Mouse (Mus musculus) limb, embryonic 14.5 days (tissue): ENCODE results near the gene Pld4. TPM values are rescaled to one million over a fixed set of nuclear protein-coding genes. Genes with fewer than 3 reads are reported as not detected.

Experiments
- ATAC-seq: fragments of 200-750 bp; cut with Nextera tagmentation; 2 replicates; pipeline ENCODE4 v1.8.0; 2017; ENCODE audit warnings: low read depth, moderate number of reproducible peaks, moderate TSS enrichment; ENCODE audit not compliant: low FRiP score
- DNase-seq: peaks from one replicate; pipeline ENCODE4 v3.0.0-alpha.2; 2015; ENCODE audit warnings: low spot score
- H3K27ac ChIP-seq: fragments of 300-500 bp; sonication (generic); replicated peaks from 2 replicates; pipeline ENCODE4 v1.5.1; 2014; ENCODE audit warnings: low read depth, mild to moderate bottlenecking, low read length, moderate library complexity, mixed read lengths
- H3K27me3 ChIP-seq: fragments of 300-500 bp; sonication (generic); 2 replicates; pipeline ENCODE4 v1.6.1; 2014; ENCODE audit warnings: low read length, mixed read lengths; ENCODE audit not compliant: control insufficient read depth, insufficient read depth
- H3K36me3 ChIP-seq: fragments of 300-500 bp; sonication (generic); 2 replicates; pipeline ENCODE4 v1.6.1; 2014; ENCODE audit warnings: mild to moderate bottlenecking, low read length, moderate library complexity, mixed read lengths; ENCODE audit not compliant: control insufficient read depth, insufficient read depth
- H3K4me1 ChIP-seq: fragments of 300-500 bp; sonication (generic); 2 replicates; pipeline ENCODE4 v1.6.1; 2014; ENCODE audit warnings: antibody characterized with exemption, low read length, mixed read lengths; ENCODE audit not compliant: control insufficient read depth, insufficient read depth
- H3K4me2 ChIP-seq: fragments of 300-500 bp; sonication (generic); replicated peaks from 2 replicates; pipeline ENCODE4 v1.6.1; 2014; ENCODE audit warnings: low read depth, mild to moderate bottlenecking, low read length, moderate library complexity; ENCODE audit not compliant: severe bottlenecking
- H3K4me3 ChIP-seq: fragments of 300-500 bp; sonication (generic); replicated peaks from 2 replicates; pipeline ENCODE4 v1.5.1; 2014; ENCODE audit warnings: low read length
- H3K9ac ChIP-seq: fragments of 300-500 bp; sonication (generic); 2 replicates; pipeline ENCODE4 v1.6.1; 2014; ENCODE audit warnings: mild to moderate bottlenecking, low read depth, low read length, moderate library complexity; ENCODE audit not compliant: severe bottlenecking
- H3K9me3 ChIP-seq: fragments of 300-500 bp; sonication (generic); 2 replicates; pipeline ENCODE4 v1.6.1; 2016; ENCODE audit warnings: low read length; ENCODE audit not compliant: control insufficient read depth
- POLR2A ChIP-seq: fragments of 200-500 bp; IDR thresholded peaks from 2 replicates; pipeline ENCODE4 v1.8.0; 2012; ENCODE audit warnings: inconsistent platforms, mild to moderate bottlenecking, moderate library complexity, borderline replicate concordance; ENCODE audit not compliant: insufficient read depth, insufficient read length; ENCODE audit errors: extremely low read depth
- WGBS: fragments of 180-500 bp; shearing (Covaris S2); extraction: QIAGEN DNeasy Blood & Tissue Kit; methylation state at CpG from one replicate; pipeline ENCODE4 v1.1.7; 2014; 5-methylcytosine and 5-hydroxymethylcytosine counted together
- polyA plus RNA-seq, 2 experiments: library from polyadenylated mRNA; depleted of rRNA in 1 of 2; stranded (reverse) in 1 of 2; unstranded in 1 of 2; fragments of >200 nt; fragmentation: Nextera tagmentation in 1 of 2; extraction: Ambion mirVana in 1 of 2; gene quantifications; 2 replicates each; pipeline versions ENCODE4 v1.2.1 to v1.2.3; 2012 to 2014

Gene Pld4
- polyA plus RNA-seq, 2 experiments: 14.0 to 15.7 TPM

DNA sequence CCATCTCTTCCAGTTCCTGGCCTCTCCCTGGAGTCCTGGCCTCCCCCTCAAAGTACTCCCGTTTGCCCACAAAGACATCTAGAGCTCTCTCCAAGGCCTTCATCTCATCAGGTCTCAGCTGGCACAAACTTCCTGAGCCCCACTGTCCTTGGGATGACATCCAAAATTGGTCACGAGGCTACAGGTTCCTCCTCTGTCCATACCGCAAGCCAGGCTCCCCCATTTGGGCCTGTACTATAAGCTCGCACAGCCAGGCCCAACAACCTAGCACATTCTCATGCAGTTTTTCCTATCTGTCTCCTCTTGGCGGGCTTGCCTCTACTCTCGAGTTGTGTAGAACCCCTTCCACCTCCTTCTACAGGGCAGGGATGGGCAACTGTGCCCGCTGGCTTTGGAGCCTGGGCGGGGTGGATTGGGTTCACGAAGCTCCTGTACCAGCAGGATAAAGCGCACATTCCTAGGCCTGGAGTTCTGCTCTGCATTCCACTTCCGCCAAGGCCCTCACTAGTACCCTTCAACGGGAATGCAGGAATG, 39.5 kb upstream of the Pld4 start:
- H3K27ac ChIP-seq: peak overlapping the region; percentile 56; the same call in 1 of the 2 replicates

DNA sequence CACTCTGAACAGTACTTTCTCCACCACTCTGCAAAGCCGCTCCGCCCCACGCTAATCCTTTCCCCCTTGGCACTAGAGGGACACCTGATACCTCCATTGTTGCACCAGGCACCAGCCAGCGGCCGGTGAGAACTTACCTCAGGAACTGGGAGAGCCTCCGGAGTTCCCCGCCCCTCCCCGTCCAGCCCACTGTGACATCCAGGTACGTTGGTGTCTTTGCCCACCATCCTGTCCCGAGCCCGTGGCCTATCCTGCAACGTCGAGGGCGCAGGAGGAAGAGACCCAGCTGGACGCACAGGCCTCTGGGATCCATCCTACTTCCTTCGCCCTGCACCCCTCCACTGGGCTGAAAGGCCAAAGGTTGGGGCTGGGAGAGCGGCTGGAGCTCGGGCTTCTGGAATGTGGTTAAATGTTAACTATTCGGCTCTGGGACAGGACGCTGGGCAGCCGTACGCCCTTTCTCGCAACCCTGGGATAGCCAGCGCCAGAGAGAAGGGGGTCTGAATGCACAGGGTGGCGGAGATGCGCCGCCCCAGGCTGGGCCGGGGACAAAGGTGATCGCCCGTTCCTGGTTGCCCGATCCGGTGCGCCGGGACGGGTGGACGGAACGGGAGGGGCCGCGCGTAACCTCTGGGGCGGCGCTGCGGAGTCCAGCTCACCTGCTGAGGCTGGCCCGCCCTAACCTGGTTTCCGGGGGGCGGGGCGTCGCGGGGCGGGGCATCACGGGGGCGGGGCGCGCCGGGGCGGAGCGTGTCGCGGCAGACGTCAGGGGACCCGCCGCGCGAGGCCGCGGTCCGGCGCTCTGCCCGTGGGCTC, 38.8 kb upstream of the Pld4 start:
- WGBS: 2% methylated on average over 39 of the region's 69 CpGs
- Histone ChIP-seq H3K9me3 (no peaks in the 10 kb centered on the region), H3K27ac (peak overlapping the region; percentile 56), H3K36me3 (peaks cover 6% of the 10 kb centered on the region), H3K27me3 (no peaks in the 10 kb centered on the region), H3K4me2 (peak overlapping the region; percentile 85), H3K9ac (peak overlapping the region; percentile 85), H3K4me3 (peak overlapping the region; percentile 86), H3K4me1 (peaks cover 17% of the 10 kb centered on the region; the same call in 1 of the 2 replicates)
- TF ChIP-seq POLR2A: no peak
- peak; percentile 64 for ATAC-seq
- DNase-seq: peak; percentile 23

More for the DNA sequence above, 39.5 kb upstream of the Pld4 start:
- H3K4me3 ChIP-seq: peak overlapping the region; percentile 86
- 43% methylated on average over 12 of the region's 12 CpGs for WGBS
- H3K36me3 ChIP-seq: peaks cover 4% of the 10 kb centered on the region
- no peak for TF ChIP-seq POLR2A
- no peak overlapping the region; the same call in 1 of the 2 replicates for H3K9ac ChIP-seq
- ATAC-seq (no peak), DNase-seq (no peak)
- H3K4me2 ChIP-seq: peak overlapping the region; percentile 85
- H3K4me1 ChIP-seq: peaks cover 17% of the 10 kb centered on the region; the same call in 1 of the 2 replicates
- H3K9me3 ChIP-seq: no peaks in the 10 kb centered on the region
- H3K27me3 ChIP-seq: no peaks in the 10 kb centered on the region

DNA sequence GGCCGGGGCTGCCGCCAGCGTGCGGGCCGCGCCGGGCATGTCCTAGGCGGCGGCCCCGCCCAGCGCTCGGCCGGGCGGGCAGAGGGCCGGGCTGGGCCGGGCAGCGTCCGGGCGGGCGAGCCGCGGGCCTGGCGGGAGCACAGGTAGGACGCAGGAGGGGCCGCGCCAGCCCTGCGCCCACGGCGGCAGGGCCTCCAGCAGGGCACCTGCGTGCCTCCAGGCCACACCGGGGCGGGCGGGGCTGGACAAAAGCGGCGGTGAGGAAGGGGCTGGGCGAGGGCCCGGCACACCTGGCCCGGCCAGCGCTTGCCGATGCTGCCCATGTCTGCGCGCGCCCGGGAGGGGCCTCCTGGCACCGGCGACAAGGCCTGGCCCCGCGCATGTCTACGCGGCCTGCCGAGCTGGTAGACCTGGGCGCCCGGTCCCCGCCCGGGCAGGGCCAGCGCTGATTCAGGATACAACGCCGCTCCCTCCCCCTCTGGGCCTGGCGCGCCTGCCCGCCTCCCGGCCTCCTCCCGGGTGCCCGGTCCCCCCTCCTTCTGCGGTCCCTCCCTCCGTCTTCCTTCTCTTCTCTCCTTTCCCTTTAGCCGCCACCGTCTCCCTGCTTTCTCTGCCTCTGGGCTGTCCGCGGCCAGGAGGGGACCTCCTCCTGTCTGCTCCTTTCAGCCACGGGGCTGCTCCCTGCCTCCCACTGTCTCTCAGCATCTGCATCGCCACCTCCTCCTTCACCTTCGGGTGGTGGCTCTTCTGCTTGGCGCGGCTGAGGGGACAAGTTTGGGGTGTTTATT, 38.0 kb upstream of the Pld4 start:
- peak overlapping the region; percentile 85 for H3K4me2 ChIP-seq
- DNase-seq (peak; percentile 18), ATAC-seq (peak; percentile 16)
- H3K4me1 ChIP-seq: peaks cover 17% of the 10 kb centered on the region; the same call in 1 of the 2 replicates
- H3K36me3 ChIP-seq: peaks cover 12% of the 10 kb centered on the region
- H3K27me3 ChIP-seq: no peaks in the 10 kb centered on the region
- H3K9me3 ChIP-seq: no peaks in the 10 kb centered on the region
- peak overlapping the region; percentile 86 for H3K4me3 ChIP-seq
- no peak for TF ChIP-seq POLR2A
- H3K27ac ChIP-seq: peak overlapping the region; percentile 43; the same call in 1 of the 2 replicates
- peak overlapping the region; percentile 85 for H3K9ac ChIP-seq
- under 1% methylated on average over 39 of the region's 75 CpGs for WGBS

DNA sequence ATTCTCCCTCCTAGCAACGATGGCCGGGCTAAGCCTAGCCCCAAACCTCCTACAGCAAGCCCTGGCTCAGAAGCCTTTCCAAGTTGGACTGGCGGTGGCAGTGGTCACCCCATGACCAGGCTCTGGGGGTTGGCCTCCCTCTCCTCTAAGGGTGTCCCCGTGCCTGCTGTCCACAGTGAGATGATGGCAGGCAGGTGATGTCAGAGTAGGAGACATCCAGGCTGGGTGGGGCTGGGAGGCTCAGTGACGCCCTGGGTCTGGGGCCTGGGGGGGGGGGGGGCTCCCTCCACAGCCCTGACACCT, 37.5 kb upstream of the Pld4 start:
- Histone ChIP-seq H3K27ac (no peak overlapping the region), H3K9me3 (no peaks in the 10 kb centered on the region), H3K9ac (peak overlapping the region; percentile 85), H3K36me3 (peaks cover 17% of the 10 kb centered on the region), H3K27me3 (no peaks in the 10 kb centered on the region), H3K4me1 (peaks cover 17% of the 10 kb centered on the region; the same call in 1 of the 2 replicates), H3K4me3 (peak overlapping the region; percentile 86), H3K4me2 (peak overlapping the region; percentile 85)
- no peak for TF ChIP-seq POLR2A
- no peak for DNase-seq
- 8% methylated on average over 4 of the region's 5 CpGs for WGBS
- ATAC-seq: no peak

DNA sequence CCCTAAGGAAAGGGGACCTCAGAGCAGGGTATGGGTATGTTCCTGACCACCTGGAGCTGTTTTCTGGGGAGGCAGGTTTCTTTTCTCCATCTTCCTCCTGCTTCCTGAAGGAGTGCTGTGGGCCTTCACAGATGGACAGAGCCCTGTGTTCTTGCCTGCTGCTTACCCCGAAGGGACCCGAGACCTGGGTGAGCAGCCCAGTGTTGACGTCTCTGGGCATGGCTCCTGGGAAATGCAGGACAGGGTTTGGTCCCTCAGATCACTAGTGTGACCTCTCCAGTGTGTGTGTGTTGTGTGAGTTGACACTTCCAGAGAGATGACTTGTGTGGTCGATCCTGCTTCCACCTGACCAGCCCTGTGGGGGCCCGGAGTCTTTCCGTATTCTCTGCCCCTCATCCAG, 37.0 kb upstream of the Pld4 start:
- Histone ChIP-seq H3K27me3 (no peaks in the 10 kb centered on the region), H3K4me3 (peak overlapping the region; percentile 86), H3K27ac (no peak overlapping the region), H3K36me3 (peaks cover 17% of the 10 kb centered on the region), H3K9me3 (no peaks in the 10 kb centered on the region), H3K4me1 (peaks cover 17% of the 10 kb centered on the region; the same call in 1 of the 2 replicates), H3K4me2 (peak overlapping the region; percentile 85), H3K9ac (0 out of 2 replicates have a peak overlapping the region, but pooled peaks have one; percentile 85)
- 96% methylated on average over 6 of the region's 6 CpGs for WGBS
- no peak for TF ChIP-seq POLR2A
- no peak for ATAC-seq
- DNase-seq: no peak
